Mouse (Mus musculus): ENCODE measurements around the gene Apoe.

DNA sequence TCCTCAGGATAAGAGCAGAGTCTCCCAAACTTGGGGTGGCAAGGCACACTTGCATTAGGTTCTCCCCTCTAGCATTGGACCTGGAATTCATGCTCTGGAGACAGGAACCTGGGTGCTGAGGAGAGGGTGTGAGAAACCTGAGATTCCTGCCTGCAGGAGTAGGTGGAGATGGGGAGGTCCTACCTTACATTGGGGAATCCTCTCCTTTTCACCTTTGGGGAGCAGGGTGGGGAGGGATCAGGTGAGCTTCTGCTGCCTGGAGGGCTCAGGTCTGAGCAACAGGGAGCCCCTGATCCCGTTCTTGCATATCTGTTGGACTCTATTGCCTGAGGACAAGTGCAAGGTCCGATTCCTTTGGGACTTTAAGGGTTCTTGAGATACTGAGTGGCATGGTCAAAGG is 17.8 kb upstream of the Apoe start:
- TF ChIP-seq CTCF (IDR thresholded peaks at IDR 0.05; ENCODE audit: low read depth) = no peak
- no peak for TF ChIP-seq EP300 (IDR thresholded peaks at IDR 0.05; ENCODE audit: low read depth)
